ENCODE assay signal across 8 mouse cellular contexts in genomic region chr14:48537795-48538766, GRCm38 (mm10).
DNase-seq lines count a peak whose midpoint lies in the region; ATAC-seq and TF ChIP-seq lines count a peak whose summit lies in the region.

No protein-coding gene starts in this region.

- no peak overlapping the region for H3K4me3 ChIP-seq in liver, adult 2 months (ENCODE audit: insufficient read depth, low read depth, low read length)
- no peak overlapping the region for H3K4me3 ChIP-seq in hindbrain, embryonic 16.5 days (ENCODE audit: low read length)

- no peaks in the 10 kb centered on the region for H3K79me2 ChIP-seq in liver, adult 2 months (ENCODE audit: control insufficient read depth, insufficient read depth, low read length)

- no peak for TF ChIP-seq POLR2A in liver, adult 2 months (IDR thresholded peaks at IDR 0.05; ENCODE audit: extremely low read depth, insufficient read depth, low read length)

- H3K4me2 ChIP-seq in hindbrain, embryonic 16.5 days (ENCODE audit: low read length), result no peak overlapping the region

- no peaks in the 10 kb centered on the region for H3K27me3 ChIP-seq in liver, adult 2 months (ENCODE audit: control insufficient read depth, insufficient read depth, low read length)
- no peaks in the 10 kb centered on the region; the same call in 1 of the 2 replicates for H3K27me3 ChIP-seq in hindbrain, embryonic 16.5 days (replicated peaks; ENCODE audit: control insufficient read depth, insufficient read depth, low read length)

- no peak overlapping the region for H3K27ac ChIP-seq in liver, adult 2 months (replicated peaks; ENCODE audit: insufficient read depth, low read depth, low read length)
- no peak overlapping the region for H3K27ac ChIP-seq in hindbrain, embryonic 16.5 days (ENCODE audit: low read depth, low read length)

- no peaks in the 10 kb centered on the region for H3K36me3 ChIP-seq in liver, adult 2 months (ENCODE audit: control insufficient read depth, insufficient read depth, low read length)
- no peaks in the 10 kb centered on the region for H3K36me3 ChIP-seq in hindbrain, embryonic 16.5 days (ENCODE audit: control insufficient read depth, insufficient read depth, low read length)

- ATAC-seq in hindbrain, embryonic 16.5 days, result no peak

- WGBS in liver, adult 2 months, result 52% methylated on average over 14 of the region's 14 CpGs
- WGBS in hindbrain, embryonic 16.5 days, result 60% methylated on average over 14 of the region's 14 CpGs

- no peaks in the 10 kb centered on the region; the same call in 1 of the 2 replicates for H3K4me1 ChIP-seq in liver, adult 2 months (ENCODE audit: control insufficient read depth, insufficient read depth, low read length)
- no peaks in the 10 kb centered on the region for H3K4me1 ChIP-seq in hindbrain, embryonic 16.5 days (ENCODE audit: control insufficient read depth, insufficient read depth, low read depth, low read length)

- no peaks in the 10 kb centered on the region for H3K9me3 ChIP-seq in hindbrain, embryonic 16.5 days (ENCODE audit: control insufficient read depth, low read length)

- peak; percentile 32 to 36 for DNase-seq in heart, adult 18-20 months
- DNase-seq in heart, adult 8-10 months (ENCODE audit: low spot score), result no peak
- DNase-seq in MEL-GATA-1-ER (ENCODE audit: extremely low read depth, low read depth), result peak; percentile 26
- DNase-seq in c-Kit-positive CD71-negative TER-119-negative erythroid progenitor cells, embryonic 14.5 days (ENCODE audit: low read depth), result peak; percentile 12
- DNase-seq in liver, adult 2 months (ENCODE audit: extremely low read depth, low read depth, low spot score), result peak; percentile 79
- peak; percentile 14 to 53 for DNase-seq in spleen, postnatal 36 days (ENCODE audit: low spot score in 2 of 2)
- DNase-seq in layer of hippocampus, adult 9-10 months (ENCODE audit: low spot score), result no peak

- H3K9ac ChIP-seq in liver, adult 2 months (ENCODE audit: low read depth, low read length), result no peak overlapping the region
- H3K9ac ChIP-seq in hindbrain, embryonic 16.5 days (ENCODE audit: low read depth, low read length), result no peak overlapping the region

- peak; percentile 45; the same call in 1 of the 2 replicates for TF ChIP-seq CTCF in liver, adult 2 months (IDR thresholded peaks at IDR 0.05; ENCODE audit: low read depth, low read length)

Comparison
In these comparisons a context has a peak if more than half of its experiments do, and no peak if none do; other contexts are left out.
1. DNase-seq: peak in heart, adult 18-20 months (2 of 2), MEL-GATA-1-ER (single experiment), c-Kit-positive CD71-negative TER-119-negative erythroid progenitor cells, embryonic 14.5 days (single experiment), liver, adult 2 months (single experiment) and spleen, postnatal 36 days (2 of 2); none in heart, adult 8-10 months (single experiment) and layer of hippocampus, adult 9-10 months (single experiment).